Mouse (Mus musculus) heart, postnatal 0 days (tissue): ENCODE data around the gene Myof. TPM values are rescaled to one million over a fixed set of nuclear protein-coding genes. Genes with fewer than 3 reads are reported as not detected.
A peak's percentile ranks its signal among the peaks of the same experiment; 100 is the strongest.

Experiments used
- ATAC-seq: fragments of 200-750 bp; cut with Nextera tagmentation; 2 replicates; pipeline ENCODE4 v1.8.0; 2017; ENCODE audit warnings: low read depth, moderate number of reproducible peaks, moderate library complexity; ENCODE audit not compliant: insufficient read depth
- DNase-seq: peaks from one replicate; pipeline ENCODE4 v3.0.0-alpha.2; 2016; ENCODE audit warnings: low spot score
- H3K27ac ChIP-seq: fragments of 300-500 bp; sonication (generic); 2 replicates; pipeline ENCODE4 v1.5.1; 2014; ENCODE audit warnings: low read depth, mild to moderate bottlenecking
- H3K27me3 ChIP-seq: fragments of 300-500 bp; sonication (generic); 2 replicates; pipeline ENCODE4 v1.6.1; 2014; ENCODE audit warnings: low read length, mixed read lengths; ENCODE audit not compliant: control insufficient read depth, insufficient read depth
- H3K36me3 ChIP-seq: fragments of 300-500 bp; sonication (generic); replicated peaks from 2 replicates; pipeline ENCODE4 v1.6.1; 2014; ENCODE audit warnings: low read length, mixed read lengths; ENCODE audit not compliant: control insufficient read depth, insufficient read depth
- H3K4me1 ChIP-seq: fragments of 300-500 bp; sonication (generic); 2 replicates; pipeline ENCODE4 v1.6.1; 2014; ENCODE audit warnings: antibody characterized with exemption; ENCODE audit not compliant: control insufficient read depth, insufficient read depth
- H3K4me2 ChIP-seq: fragments of 300-500 bp; sonication (generic); 2 replicates; pipeline ENCODE4 v1.6.1; 2014; ENCODE audit warnings: low read depth, mild to moderate bottlenecking, low read length, moderate library complexity
- H3K4me3 ChIP-seq: fragments of 300-500 bp; sonication (generic); 2 replicates; pipeline ENCODE4 v1.5.1; 2014; ENCODE audit warnings: low read depth, low read length
- H3K9ac ChIP-seq: fragments of 300-500 bp; sonication (generic); replicated peaks from 2 replicates; pipeline ENCODE4 v1.6.1; 2014; ENCODE audit warnings: low read depth, low read length, mixed read lengths
- H3K9me3 ChIP-seq: fragments of 300-500 bp; sonication (generic); replicated peaks from 2 replicates; pipeline ENCODE4 v1.6.1; 2016; ENCODE audit warnings: low read length; ENCODE audit not compliant: control insufficient read depth
- CTCF ChIP-seq: IDR thresholded peaks from 2 replicates; pipeline ENCODE4 v1.5.1; 2016; ENCODE audit warnings: antibody characterized with exemption, control low read depth, low read depth
- EP300 ChIP-seq: IDR thresholded peaks from 2 replicates; pipeline ENCODE4 v1.6.1; 2016; ENCODE audit warnings: antibody characterized with exemption, low read depth
- WGBS: fragments of 180-500 bp; shearing (Covaris S2); extraction: QIAGEN DNeasy Blood & Tissue Kit; methylation state at CpG from one replicate; pipeline ENCODE4 v1.1.7; 2014; 5-methylcytosine and 5-hydroxymethylcytosine counted together
- polyA plus RNA-seq: library from polyadenylated mRNA; unstranded; fragments of >200 nt; fragmentation: Nextera tagmentation; extraction: Ambion mirVana; gene quantifications from 2 replicates; pipeline ENCODE4 v1.2.1, GENCODE M21; 2015
- total RNA-seq: library from RNA; depleted of rRNA; stranded (reverse); fragments of >200 nt; gene quantifications from 2 replicates; pipeline ENCODE4 v1.2.3, GENCODE M21; 2014; ENCODE audit warnings: low replicate concordance

The Myof gene
- total and polyA plus RNA-seq, 2 experiments from 2014 or later: 2.8 to 9.5 TPM

DNA sequence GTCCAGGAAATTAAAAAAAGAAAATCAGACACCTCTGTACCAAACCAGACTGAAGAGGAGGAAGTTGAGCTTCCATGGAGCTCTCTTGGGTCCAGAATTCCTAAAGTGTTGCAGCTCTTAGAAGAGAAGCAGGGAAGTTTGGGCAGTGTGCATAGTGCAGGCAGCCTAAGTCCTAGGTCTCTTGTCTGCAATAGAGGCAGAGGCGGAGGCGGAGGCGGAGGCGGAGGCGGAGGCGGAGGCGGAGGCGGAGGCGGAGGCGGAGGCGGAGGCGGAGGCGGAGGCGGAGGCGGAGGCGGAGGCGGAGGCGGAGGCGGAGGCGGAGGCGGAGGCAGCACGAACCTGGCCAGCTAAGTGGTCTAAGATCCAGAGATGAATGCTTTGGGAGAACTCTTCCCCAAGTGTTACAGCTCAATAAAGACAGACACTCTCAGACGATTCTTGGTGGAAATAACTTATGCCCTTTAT is 12.7 kb downstream of the Myof start:
- H3K36me3 ChIP-seq: no peaks in the 10 kb centered on the region
- no peak for ATAC-seq
- H3K4me2 ChIP-seq: peak overlapping the region; percentile 18
- DNase-seq: no peak
- H3K4me1 ChIP-seq: peaks cover 6% of the 10 kb centered on the region; the same call in 1 of the 2 replicates
- H3K9ac ChIP-seq: no peak overlapping the region
- H3K27ac ChIP-seq: no peak overlapping the region
- H3K9me3 ChIP-seq: no peaks in the 10 kb centered on the region
- no peaks in the 10 kb centered on the region for H3K27me3 ChIP-seq
- TF ChIP-seq CTCF (no peak), EP300 (no peak)
- no peak overlapping the region for H3K4me3 ChIP-seq
- 1% methylated on average over 10 of the region's 23 CpGs for WGBS

GRCm38 (mm10) chr19:38029871-38030270 is 13.5 kb downstream of the Myof start:
- Histone ChIP-seq H3K36me3 (no peaks in the 10 kb centered on the region), H3K27ac (peak overlapping the region; percentile 2; the same call in 1 of the 2 replicates), H3K9ac (no peak overlapping the region), H3K4me3 (no peak overlapping the region), H3K4me2 (no peak overlapping the region), H3K4me1 (peaks cover 8% of the 10 kb centered on the region; the same call in 1 of the 2 replicates), H3K9me3 (no peaks in the 10 kb centered on the region), H3K27me3 (no peaks in the 10 kb centered on the region)
- WGBS: 66% methylated on average over 3 of the region's 3 CpGs
- ATAC-seq (no peak), DNase-seq (no peak)
- TF ChIP-seq CTCF (no peak), EP300 (no peak)

DNA sequence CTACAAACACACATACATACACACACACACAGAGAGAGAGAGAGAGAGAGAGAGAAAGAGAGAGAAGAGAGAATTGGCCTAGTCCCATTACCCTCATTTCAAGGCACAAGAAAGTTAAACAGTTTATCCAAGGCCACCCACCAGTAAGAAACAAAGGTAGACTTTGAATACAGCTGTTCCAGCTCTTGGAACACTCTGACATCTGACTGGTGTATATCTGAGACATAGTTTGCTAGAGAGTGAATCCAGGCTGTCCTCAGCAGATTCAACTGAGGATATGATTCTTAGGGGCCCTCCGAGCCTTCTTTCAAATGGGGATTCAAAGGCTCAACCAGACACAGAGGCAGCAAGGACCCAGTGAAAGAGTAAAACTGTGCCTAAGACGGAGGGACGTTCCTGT is 14.1 kb downstream of the Myof start:
- H3K9ac ChIP-seq: no peak overlapping the region
- 75% methylated on average over 3 of the region's 3 CpGs for WGBS
- H3K4me2 ChIP-seq: no peak overlapping the region
- H3K27ac ChIP-seq: peak overlapping the region; percentile 2; the same call in 1 of the 2 replicates
- H3K4me1 ChIP-seq: peaks cover 8% of the 10 kb centered on the region; the same call in 1 of the 2 replicates
- ATAC-seq: no peak
- no peak for DNase-seq
- no peaks in the 10 kb centered on the region for H3K27me3 ChIP-seq
- no peak for TF ChIP-seq EP300
- TF ChIP-seq CTCF: no peak
- no peaks in the 10 kb centered on the region for H3K36me3 ChIP-seq
- H3K9me3 ChIP-seq: no peaks in the 10 kb centered on the region
- no peak overlapping the region for H3K4me3 ChIP-seq

DNA sequence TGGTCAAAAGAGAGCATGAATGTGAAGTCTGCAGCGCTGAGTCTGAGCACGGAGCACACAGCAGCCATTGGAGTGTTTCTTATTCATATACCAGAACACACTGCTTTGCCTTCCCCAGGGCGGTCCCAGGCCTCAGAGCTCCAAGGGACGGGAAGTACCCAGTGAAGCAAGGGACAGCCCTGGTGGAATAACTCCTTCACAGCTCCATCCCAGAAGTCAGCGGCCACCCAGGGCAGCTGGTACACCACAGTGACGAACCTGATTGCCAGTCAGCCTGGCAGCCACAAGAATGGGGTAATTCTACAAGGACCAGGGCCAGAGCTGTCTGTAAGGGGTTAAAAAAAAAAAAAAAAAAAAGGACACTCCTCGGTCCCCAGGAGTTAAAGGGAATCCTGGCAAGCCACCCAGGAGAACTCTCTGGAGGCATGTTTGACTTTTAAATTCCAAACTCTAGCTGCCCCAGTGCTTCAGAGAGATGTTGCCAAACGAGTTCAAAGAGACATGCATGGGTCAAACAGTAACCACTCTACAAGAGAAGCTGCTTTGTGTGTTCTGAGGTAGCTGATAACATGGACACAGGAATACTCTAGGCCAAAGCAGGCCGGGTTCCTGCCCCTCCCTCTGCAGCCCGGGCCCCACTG is 15.4 kb downstream of the Myof start:
- Histone ChIP-seq H3K4me1 (peaks cover 8% of the 10 kb centered on the region; the same call in 1 of the 2 replicates), H3K9me3 (no peaks in the 10 kb centered on the region), H3K4me2 (no peak overlapping the region), H3K27ac (peak overlapping the region; percentile 23; the same call in 1 of the 2 replicates), H3K9ac (no peak overlapping the region), H3K27me3 (no peaks in the 10 kb centered on the region), H3K36me3 (no peaks in the 10 kb centered on the region), H3K4me3 (no peak overlapping the region)
- ATAC-seq (no peak), DNase-seq (no peak)
- TF ChIP-seq CTCF (no peak), EP300 (no peak)
- WGBS: 44% methylated on average over 10 of the region's 10 CpGs

- Histone ChIP-seq H3K27ac (0 out of 2 replicates have a peak overlapping the region, but pooled peaks have one; percentile 23), H3K4me1 (peaks cover 8% of the 10 kb centered on the region; the same call in 1 of the 2 replicates), H3K36me3 (no peaks in the 10 kb centered on the region), H3K9ac (no peak overlapping the region), H3K27me3 (no peaks in the 10 kb centered on the region), H3K4me3 (no peak overlapping the region), H3K4me2 (no peak overlapping the region), H3K9me3 (no peaks in the 10 kb centered on the region)
- no peak for ATAC-seq
- no peak for TF ChIP-seq EP300
- TF ChIP-seq CTCF: no peak
- DNase-seq: no peak
- WGBS: 86% methylated on average over 6 of the region's 6 CpGs
Observed at GRCm38 (mm10) chr19:38027389-38027788, 16.0 kb downstream of the Myof start.

- Histone ChIP-seq H3K9me3 (no peaks in the 10 kb centered on the region), H3K4me2 (no peak overlapping the region), H3K27ac (peak overlapping the region; percentile 44; the same call in 1 of the 2 replicates), H3K9ac (no peak overlapping the region), H3K27me3 (no peaks in the 10 kb centered on the region), H3K4me3 (no peak overlapping the region), H3K4me1 (peaks cover 8% of the 10 kb centered on the region; the same call in 1 of the 2 replicates), H3K36me3 (no peaks in the 10 kb centered on the region)
- 78% methylated on average over 8 of the region's 8 CpGs for WGBS
- ATAC-seq: no peak
- DNase-seq: no peak
- TF ChIP-seq EP300 (no peak), CTCF (no peak)
Observed at GRCm38 (mm10) chr19:38026211-38026624, 17.2 kb downstream of the Myof start.
